Mouse (Mus musculus): ENCODE data around the gene Taar1. TPM values are rescaled to one million over a fixed set of nuclear protein-coding genes. Genes with fewer than 3 reads are reported as not detected.

The Taar1 gene
- polyA plus RNA-seq, 1 experiment from 2014 or later: not detected

DNA sequence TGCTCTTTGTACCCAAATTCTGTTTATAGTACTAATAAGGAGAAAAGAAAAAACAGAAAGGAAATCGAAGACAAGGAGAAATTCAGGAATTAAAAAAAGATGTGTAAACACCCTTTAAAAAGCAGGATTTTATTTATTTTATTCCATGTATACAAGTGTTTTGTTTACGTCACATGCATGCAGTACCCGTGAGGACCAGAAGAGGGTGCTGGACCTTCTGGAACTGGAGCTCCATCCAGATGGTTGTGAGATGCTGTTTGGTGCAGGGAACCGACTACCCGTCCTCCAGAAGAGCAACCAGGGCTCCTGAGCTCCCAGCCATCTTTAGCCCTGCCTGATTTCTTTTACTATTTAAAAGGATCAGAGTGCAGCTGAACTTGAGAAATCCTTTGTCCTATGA is 22.3 kb downstream of the Taar1 start:
- Histone ChIP-seq H3K4me1 (ENCODE audit: insufficient read depth) (no peaks in the 10 kb centered on the region), H3K4me3 (ENCODE audit: low read depth, low read length) (no peak overlapping the region), H3K4me2 (ENCODE audit: low read depth, low read length) (no peak overlapping the region), H3K9ac (replicated peaks) (no peak overlapping the region), H3K36me3 (replicated peaks; ENCODE audit: insufficient read depth, low read length) (no peaks in the 10 kb centered on the region), H3K9me3 (ENCODE audit: low read length) (no peaks in the 10 kb centered on the region), H3K27ac (ENCODE audit: low read depth) (no peak overlapping the region), H3K27me3 (ENCODE audit: insufficient read depth, low read length) (no peaks in the 10 kb centered on the region)
- peak; percentile 55 for TF ChIP-seq CTCF (IDR thresholded peaks at IDR 0.05; ENCODE audit: low read depth)
- no peak for TF ChIP-seq EP300 (IDR thresholded peaks at IDR 0.05; ENCODE audit: low read depth)
- ATAC-seq (no peak), DNase-seq (no peak)
- 76% methylated on average over 5 of the region's 5 CpGs for WGBS (ENCODE audit: insufficient replicate concordance)

DNA sequence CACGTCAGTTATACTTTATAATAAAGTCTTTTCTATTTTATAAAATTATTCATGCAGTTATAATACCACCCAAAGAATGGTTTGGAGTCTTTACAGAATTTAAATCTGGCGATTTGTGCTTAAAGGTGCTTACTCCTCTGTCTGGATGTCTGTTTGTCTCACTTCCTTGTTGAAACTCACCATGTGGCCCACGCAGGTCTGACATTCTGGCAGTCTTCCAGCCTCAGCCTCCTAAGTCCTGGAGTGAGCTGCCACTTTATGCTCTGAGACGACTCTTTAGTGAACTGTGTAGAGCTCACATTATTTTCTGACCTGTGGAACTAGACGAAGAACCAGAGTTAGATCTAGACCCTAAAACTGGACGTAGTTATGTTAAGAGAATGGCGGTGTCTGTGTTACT is 27.9 kb downstream of the Taar1 start:
- TF ChIP-seq CTCF (IDR thresholded peaks at IDR 0.05; ENCODE audit: low read depth): no peak
- TF ChIP-seq EP300 (IDR thresholded peaks at IDR 0.05; ENCODE audit: low read depth): no peak
- WGBS (ENCODE audit: insufficient replicate concordance): 56% methylated on average over 7 of the region's 7 CpGs
- H3K27me3 ChIP-seq (ENCODE audit: insufficient read depth, low read length): no peaks in the 10 kb centered on the region
- H3K4me2 ChIP-seq (ENCODE audit: low read depth, low read length): no peak overlapping the region
- no peak for ATAC-seq
- H3K9me3 ChIP-seq (ENCODE audit: low read length): no peaks in the 10 kb centered on the region
- no peaks in the 10 kb centered on the region for H3K4me1 ChIP-seq (ENCODE audit: insufficient read depth)
- no peak overlapping the region for H3K27ac ChIP-seq (ENCODE audit: low read depth)
- DNase-seq: no peak
- H3K9ac ChIP-seq (replicated peaks): no peak overlapping the region
- H3K36me3 ChIP-seq (replicated peaks; ENCODE audit: insufficient read depth, low read length): no peaks in the 10 kb centered on the region
- H3K4me3 ChIP-seq (ENCODE audit: low read depth, low read length): no peak overlapping the region

DNA sequence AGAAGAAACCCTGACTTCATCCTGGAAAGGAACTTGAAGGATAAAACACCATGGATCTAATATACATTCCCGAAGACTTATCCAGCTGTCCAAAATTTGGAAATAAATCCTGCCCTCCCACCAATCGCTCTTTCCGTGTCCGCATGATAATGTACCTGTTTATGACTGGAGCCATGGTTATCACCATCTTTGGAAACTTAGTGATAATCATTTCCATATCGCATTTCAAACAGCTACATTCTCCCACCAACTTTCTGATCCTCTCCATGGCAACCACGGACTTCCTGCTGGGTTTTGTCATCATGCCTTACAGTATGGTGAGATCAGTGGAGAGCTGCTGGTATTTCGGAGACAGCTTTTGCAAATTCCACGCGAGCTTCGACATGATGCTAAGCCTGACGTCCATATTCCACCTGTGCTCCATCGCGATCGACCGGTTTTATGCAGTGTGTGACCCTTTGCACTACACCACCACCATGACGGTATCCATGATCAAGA is 29.4 kb downstream of the Taar1 start, which contains the start of gene Taar3:
Taar3 (plus strand) TSS at position 51 of the 498 bp plus-strand sequence.
- Histone ChIP-seq H3K27me3 (ENCODE audit: insufficient read depth, low read length) (no peaks in the 10 kb centered on the region), H3K4me3 (ENCODE audit: low read depth, low read length) (no peak within 1 kb of the TSS), H3K4me1 (ENCODE audit: insufficient read depth) (no peaks in the 10 kb centered on the region), H3K9me3 (ENCODE audit: low read length) (no peaks in the 10 kb centered on the region), H3K9ac (replicated peaks) (no peak within 1 kb of the TSS), H3K4me2 (ENCODE audit: low read depth, low read length) (no peak within 1 kb of the TSS), H3K27ac (ENCODE audit: low read depth) (no peak within 1 kb of the TSS), H3K36me3 (replicated peaks; ENCODE audit: insufficient read depth, low read length) (no peaks in the 10 kb centered on the region)
- 87% methylated on average over 16 of the region's 16 CpGs for WGBS (ENCODE audit: insufficient replicate concordance)
- TF ChIP-seq CTCF (IDR thresholded peaks at IDR 0.05; ENCODE audit: low read depth) (no peak), EP300 (IDR thresholded peaks at IDR 0.05; ENCODE audit: low read depth) (no peak)
- DNase-seq: no peak
- ATAC-seq: no peak

DNA sequence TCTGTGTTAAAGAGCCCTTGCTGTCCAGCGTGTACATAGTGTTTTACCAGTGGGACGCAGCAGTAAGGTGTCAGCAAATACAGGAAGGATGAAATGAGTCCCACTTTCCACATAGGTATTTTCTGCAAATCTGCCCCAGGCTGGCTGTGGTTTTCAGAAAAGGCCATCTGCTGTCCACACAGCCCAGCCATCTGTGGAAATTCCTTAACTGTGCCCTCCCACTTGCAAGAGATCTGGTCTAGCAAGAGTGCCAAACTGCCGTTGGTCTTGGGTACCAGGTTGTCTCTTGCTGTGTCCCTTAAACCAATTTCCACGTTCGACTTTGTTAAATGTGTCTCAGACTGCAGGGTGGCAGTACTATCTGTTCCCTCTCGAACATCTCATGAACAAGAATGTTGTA is 31.6 kb downstream of the Taar1 start:
- Histone ChIP-seq H3K36me3 (replicated peaks; ENCODE audit: insufficient read depth, low read length) (no peaks in the 10 kb centered on the region), H3K4me2 (ENCODE audit: low read depth, low read length) (no peak overlapping the region), H3K27ac (ENCODE audit: low read depth) (no peak overlapping the region), H3K4me1 (ENCODE audit: insufficient read depth) (no peaks in the 10 kb centered on the region), H3K27me3 (ENCODE audit: insufficient read depth, low read length) (no peaks in the 10 kb centered on the region), H3K4me3 (ENCODE audit: low read depth, low read length) (no peak overlapping the region), H3K9ac (replicated peaks) (no peak overlapping the region), H3K9me3 (ENCODE audit: low read length) (no peaks in the 10 kb centered on the region)
- DNase-seq (no peak), ATAC-seq (no peak)
- 74% methylated on average over 6 of the region's 6 CpGs for WGBS (ENCODE audit: insufficient replicate concordance)
- TF ChIP-seq EP300 (IDR thresholded peaks at IDR 0.05; ENCODE audit: low read depth): no peak
- no peak for TF ChIP-seq CTCF (IDR thresholded peaks at IDR 0.05; ENCODE audit: low read depth)

DNA sequence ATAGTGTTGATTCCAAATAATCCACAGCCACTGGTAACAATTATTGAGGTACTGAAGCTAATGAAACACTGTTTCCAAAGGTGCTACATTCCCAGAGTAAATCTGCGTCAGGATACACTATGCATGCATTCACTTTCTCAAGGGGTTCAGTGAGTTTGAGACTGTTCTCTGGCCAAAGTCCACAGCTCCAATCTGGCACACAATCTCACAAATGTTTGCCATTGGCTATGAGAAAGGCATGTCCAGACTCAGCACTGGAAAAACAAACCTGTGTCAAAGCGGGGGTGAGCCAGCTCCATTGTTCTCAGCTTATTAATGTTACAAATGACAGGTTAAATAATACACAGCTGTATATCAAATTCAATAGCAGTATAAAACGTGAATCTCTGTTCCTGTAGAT is 38.9 kb downstream of the Taar1 start:
- no peak overlapping the region for H3K9ac ChIP-seq (replicated peaks)
- no peaks in the 10 kb centered on the region for H3K27me3 ChIP-seq (ENCODE audit: insufficient read depth, low read length)
- no peaks in the 10 kb centered on the region for H3K9me3 ChIP-seq (ENCODE audit: low read length)
- H3K4me1 ChIP-seq (ENCODE audit: insufficient read depth): 0 out of 2 replicates have a peak, but pooled peaks cover 3% of the 10 kb centered on the region
- no peak overlapping the region for H3K4me3 ChIP-seq (ENCODE audit: low read depth, low read length)
- no peak overlapping the region for H3K4me2 ChIP-seq (ENCODE audit: low read depth, low read length)
- DNase-seq (no peak), ATAC-seq (no peak)
- H3K36me3 ChIP-seq (replicated peaks; ENCODE audit: insufficient read depth, low read length): no peaks in the 10 kb centered on the region
- no peak for TF ChIP-seq CTCF (IDR thresholded peaks at IDR 0.05; ENCODE audit: low read depth)
- 59% methylated on average over 3 of the region's 3 CpGs for WGBS (ENCODE audit: insufficient replicate concordance)
- H3K27ac ChIP-seq (ENCODE audit: low read depth): no peak overlapping the region

DNA sequence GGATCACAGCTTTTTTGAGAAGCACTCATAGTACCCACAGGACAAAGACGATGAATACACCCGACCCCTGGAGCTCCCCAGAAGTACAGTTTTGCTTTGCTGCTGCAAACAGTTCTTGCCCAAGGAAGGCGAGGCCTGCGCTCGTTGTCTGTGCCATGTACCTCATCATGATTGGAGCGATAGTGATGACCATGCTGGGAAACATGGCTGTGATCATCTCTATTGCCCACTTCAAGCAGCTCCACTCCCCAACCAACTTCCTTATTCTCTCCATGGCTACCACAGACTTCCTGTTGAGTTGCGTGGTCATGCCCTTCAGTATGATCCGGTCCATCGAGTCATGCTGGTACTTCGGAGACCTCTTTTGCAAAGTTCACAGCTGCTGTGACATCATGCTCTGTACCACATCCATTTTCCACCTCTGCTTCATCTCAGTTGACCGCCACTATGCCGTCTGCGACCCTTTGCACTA is 40.3 kb downstream of the Taar1 start, which contains the start of gene Taar4:
Taar4 (plus strand) TSS at position 51 of the 472 bp plus-strand sequence.
- H3K4me3 ChIP-seq (ENCODE audit: low read depth, low read length): no peak within 1 kb of the TSS
- H3K4me1 ChIP-seq (ENCODE audit: insufficient read depth): 0 out of 2 replicates have a peak, but pooled peaks cover 3% of the 10 kb centered on the region
- no peaks in the 10 kb centered on the region for H3K9me3 ChIP-seq (ENCODE audit: low read length)
- WGBS (ENCODE audit: insufficient replicate concordance): 77% methylated on average over 13 of the region's 13 CpGs
- H3K27me3 ChIP-seq (ENCODE audit: insufficient read depth, low read length): no peaks in the 10 kb centered on the region
- no peak for ATAC-seq
- H3K27ac ChIP-seq (ENCODE audit: low read depth): no peak within 1 kb of the TSS
- no peak within 1 kb of the TSS for H3K4me2 ChIP-seq (ENCODE audit: low read depth, low read length)
- no peak within 1 kb of the TSS for H3K9ac ChIP-seq (replicated peaks)
- H3K36me3 ChIP-seq (replicated peaks; ENCODE audit: insufficient read depth, low read length): no peaks in the 10 kb centered on the region
- no peak for DNase-seq
- TF ChIP-seq EP300 (IDR thresholded peaks at IDR 0.05; ENCODE audit: low read depth) (no peak), CTCF (IDR thresholded peaks at IDR 0.05; ENCODE audit: low read depth) (no peak)
